Mouse (Mus musculus) urinary bladder, adult 2 months (tissue): ENCODE results near the gene Ttc7b. TPM values are rescaled to one million over a fixed set of nuclear protein-coding genes. Genes with fewer than 3 reads are reported as not detected.

Source experiments
- DNase-seq: peaks from one replicate; pipeline ENCODE4 v3.0.0; 2022; ENCODE audit warnings: low spot score
- polyA plus RNA-seq: library from polyadenylated mRNA; depleted of rRNA; stranded (reverse); fragments of >200 nt; gene quantifications from 2 replicates; pipeline ENCODE4 v1.2.3, GENCODE M21; 2012

Gene Ttc7b
- polyA plus RNA-seq, 1 experiment: 26.9 TPM

GRCm38 (mm10) chr12:100381941-100382340 is 138.7 kb downstream of the Ttc7b start:
- no peak for DNase-seq

GRCm38 (mm10) chr12:100380697-100381291 is 139.8 kb downstream of the Ttc7b start:
- DNase-seq: no peak

DNA sequence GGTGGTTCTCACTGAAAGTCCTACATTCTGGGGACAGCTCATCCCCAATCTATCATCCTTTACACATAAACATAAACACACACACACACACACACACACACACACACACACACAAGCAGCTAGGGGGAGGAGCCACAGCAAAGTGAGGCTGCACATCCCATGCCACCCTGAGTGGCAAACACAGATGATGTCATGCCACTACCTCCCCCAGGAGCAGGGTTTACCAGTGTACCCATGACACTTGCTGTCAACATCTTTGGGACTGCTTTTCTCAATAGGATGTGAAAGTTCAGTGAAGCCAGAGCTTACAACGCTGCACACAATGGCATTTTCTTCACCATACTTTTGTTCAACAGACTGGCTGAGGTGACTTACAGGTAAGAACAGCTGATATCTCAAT is 140.8 kb downstream of the Ttc7b start:
- no peak for DNase-seq

DNA sequence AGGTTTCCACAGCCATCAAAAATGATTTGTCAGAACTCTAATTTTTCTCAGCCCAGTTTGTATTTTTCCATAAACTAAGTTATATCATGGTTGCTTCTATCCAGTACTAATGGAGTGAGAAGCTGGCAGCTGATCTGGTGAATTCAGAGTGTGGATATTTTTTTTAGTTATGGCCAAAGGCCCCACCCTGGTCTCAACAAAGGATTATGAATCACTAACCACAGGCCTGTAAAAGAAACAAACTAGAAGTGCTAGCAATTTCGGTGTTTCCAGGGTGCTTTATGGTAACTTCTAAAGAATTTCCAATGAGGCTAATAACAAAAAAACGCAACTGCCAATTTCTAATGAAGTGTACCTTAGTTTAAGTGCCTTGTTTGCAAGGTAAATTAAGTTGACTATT is 142.4 kb downstream of the Ttc7b start:
- no peak for DNase-seq

GRCm38 (mm10) chr12:100377791-100378190 is 142.8 kb downstream of the Ttc7b start:
- no peak for DNase-seq

GRCm38 (mm10) chr12:100375801-100376200 is 144.8 kb downstream of the Ttc7b start:
- no peak for DNase-seq

GRCm38 (mm10) chr12:100372785-100373184 is 147.8 kb downstream of the Ttc7b start:
- no peak for DNase-seq

DNA sequence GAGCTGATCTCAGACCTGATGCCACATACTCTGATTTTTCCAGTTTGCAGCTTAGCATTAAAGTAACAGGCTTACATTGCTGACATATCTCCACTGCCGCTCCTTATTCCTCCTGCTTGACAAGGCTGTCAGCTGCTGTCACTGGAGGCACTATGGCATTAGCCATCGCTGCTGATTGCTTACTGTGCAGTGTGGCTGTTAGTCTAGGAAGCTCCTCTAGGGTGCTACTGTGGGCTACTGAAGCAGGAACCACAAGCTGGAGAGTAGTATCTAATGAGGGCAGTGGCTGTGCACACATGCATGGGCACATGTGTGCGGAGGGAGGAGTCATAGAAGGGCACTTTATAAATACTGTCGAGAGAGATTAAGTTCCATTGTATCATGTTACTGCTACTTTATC is 148.6 kb downstream of the Ttc7b start:
- DNase-seq: no peak

DNA sequence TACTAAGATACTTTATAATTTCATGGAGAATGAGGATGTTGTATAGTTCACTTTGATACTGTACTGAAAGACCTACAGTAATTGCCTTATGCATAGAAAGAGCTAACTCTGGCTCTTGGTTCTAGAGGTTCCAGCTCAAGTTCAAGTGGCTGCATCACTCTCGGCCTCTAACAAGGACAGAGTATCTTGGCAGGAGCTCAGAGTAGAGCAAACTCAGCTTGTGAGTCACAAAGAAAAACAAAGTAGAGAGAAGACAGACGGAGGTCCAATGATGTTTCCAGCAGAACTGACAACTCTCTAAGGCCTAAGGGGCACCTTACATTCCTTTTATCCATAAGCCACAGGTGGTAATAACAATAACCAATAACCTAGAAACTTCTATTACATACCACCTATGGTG is 150.8 kb downstream of the Ttc7b start:
- no peak for DNase-seq

DNA sequence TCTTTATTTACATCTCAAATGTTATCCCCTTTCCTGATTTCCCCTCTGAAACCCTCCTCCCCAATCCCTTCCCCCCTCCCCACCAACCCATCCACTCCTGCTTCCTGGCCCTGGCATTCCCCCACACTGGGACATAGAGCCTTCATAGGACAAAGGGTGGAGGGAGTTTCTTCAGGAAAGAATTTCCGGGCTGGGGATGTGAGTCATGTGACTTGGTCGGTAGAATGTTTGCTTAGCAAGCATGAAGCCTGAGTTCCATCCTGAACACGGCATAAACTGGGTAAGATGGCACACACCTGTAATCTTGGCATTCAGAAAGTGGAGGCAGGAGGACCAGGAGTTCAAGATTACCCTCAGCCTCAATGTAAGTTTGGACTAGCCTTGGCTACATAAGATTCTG is 151.4 kb downstream of the Ttc7b start:
- DNase-seq: no peak

- DNase-seq: no peak
These were observed 159.3 kb downstream of the Ttc7b start for GRCm38 (mm10) chr12:100361330-100361729.

- no peak for DNase-seq
These were observed 162.5 kb downstream of the Ttc7b start for GRCm38 (mm10) chr12:100358040-100358620.

DNA sequence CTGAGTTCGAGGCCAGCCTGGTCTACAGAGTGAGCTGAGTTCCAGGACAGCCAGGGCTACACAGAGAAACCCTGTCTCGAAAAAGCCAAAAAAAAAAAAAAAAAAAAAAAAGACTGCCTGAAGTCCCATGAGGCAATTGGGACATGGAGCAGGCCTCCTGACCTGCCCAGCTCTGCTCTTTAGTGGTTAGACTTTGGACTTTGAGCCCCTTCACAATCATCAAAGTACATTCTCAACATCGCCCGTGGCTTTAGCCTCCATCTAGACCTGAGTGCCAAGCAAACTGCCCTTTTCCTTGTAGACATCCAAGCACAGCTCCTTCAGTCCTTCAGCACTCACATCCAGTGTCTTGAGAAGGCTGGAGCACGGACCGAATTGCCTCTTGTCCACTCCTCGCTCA is 164.2 kb downstream of the Ttc7b start:
- no peak for DNase-seq

GRCm38 (mm10) chr12:100355565-100355964 is 165.1 kb downstream of the Ttc7b start:
- DNase-seq: no peak

DNA sequence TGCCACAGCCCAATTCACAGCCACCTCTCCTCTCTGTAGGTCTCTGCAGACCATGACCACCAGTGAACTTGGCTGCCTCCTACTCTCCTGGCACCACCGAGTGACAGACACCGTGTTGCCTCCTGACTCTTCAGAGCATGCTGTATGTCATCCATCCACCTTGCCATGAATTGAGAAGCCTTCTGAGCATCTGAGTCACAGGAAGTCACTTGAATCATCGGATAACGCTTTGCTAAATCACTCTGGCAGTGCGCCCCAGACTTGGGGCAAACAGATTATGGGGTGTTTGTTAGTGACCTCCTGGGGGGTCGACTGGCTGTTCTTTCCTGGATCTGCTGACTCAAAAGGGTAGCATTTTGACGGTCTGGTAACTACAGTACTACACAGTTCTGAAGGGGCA is 166.7 kb downstream of the Ttc7b start:
- DNase-seq: no peak

- no peak for DNase-seq
These were observed 167.4 kb downstream of the Ttc7b start for GRCm38 (mm10) chr12:100353075-100353782.

GRCm38 (mm10) chr12:100352094-100352493 is 168.5 kb downstream of the Ttc7b start:
- no peak for DNase-seq

- no peak for DNase-seq
These were observed 177.1 kb downstream of the Ttc7b start for GRCm38 (mm10) chr12:100343554-100343953.

GRCm38 (mm10) chr12:100341614-100342013 is 179.0 kb downstream of the Ttc7b start:
- no peak for DNase-seq

GRCm38 (mm10) chr12:100340901-100341460 is 179.6 kb downstream of the Ttc7b start:
- no peak for DNase-seq

DNA sequence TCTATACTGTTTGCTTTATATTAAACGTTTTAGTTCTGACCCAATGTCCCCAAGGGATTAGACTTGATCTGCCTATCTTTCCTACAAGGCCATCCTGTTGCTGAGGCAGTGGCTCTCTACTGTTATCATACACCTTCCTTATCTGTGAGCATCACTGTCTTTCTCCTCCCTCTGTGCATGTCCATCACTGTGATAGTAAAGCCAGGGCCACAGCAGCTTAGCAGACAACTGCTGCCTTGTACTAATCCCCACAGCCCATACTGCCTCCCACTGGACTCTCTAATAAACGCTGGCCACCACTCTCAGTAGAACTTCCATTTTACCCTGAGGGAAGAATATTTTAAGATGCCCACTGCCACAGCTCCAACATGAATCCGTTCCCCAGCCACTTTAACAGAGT is 182.6 kb downstream of the Ttc7b start:
- no peak for DNase-seq

- DNase-seq: no peak
These were observed 183.1 kb downstream of the Ttc7b start for GRCm38 (mm10) chr12:100337351-100338018.
